Mouse (Mus musculus) hematopoietic stem cell, adult 5-6 weeks (primary cell): ENCODE measurements around the gene Mt2. TPM values are rescaled to one million over a fixed set of nuclear protein-coding genes. Genes with fewer than 3 reads are reported as not detected.

Experiments
- total RNA-seq: library from RNA; stranded (forward); fragments of 172-1452, 232-1000 nt; gene quantifications from 2 replicates; pipeline ENCODE4 v1.2.3, GENCODE M21; 2017

The Mt2 gene
- total RNA-seq, 1 experiment from 2014 or later = 52.7 TPM

Other genes starting within 250 kb of the Mt2 start
- gene Amfr, start 159.8 kb upstream of the Mt2 start, total RNA-seq = 106 and 135 TPM in 2 replicates
- 89.6 and 94.2 TPM in 2 replicates for gene Nudt21, start 135.6 kb upstream of the Mt2 start, total RNA-seq
- gene Ogfod1, start 135.5 kb upstream of the Mt2 start, total RNA-seq = 15.1 and 15.6 TPM in 2 replicates
- 6.6 and 12.6 TPM in 2 replicates for gene Bbs2, start 73.7 kb upstream of the Mt2 start, total RNA-seq
- gene Mt4, start 35.5 kb upstream of the Mt2 start, total RNA-seq = not detected in 2 replicates
- gene Mt3, start 20.1 kb upstream of the Mt2 start, total RNA-seq = not detected in 2 replicates
- gene Mt1, start 6.4 kb downstream of the Mt2 start, total RNA-seq = 19.3 and 81.7 TPM in 2 replicates
- gene Nup93, start 41.9 kb downstream of the Mt2 start, total RNA-seq = 29.3 and 31.3 TPM in 2 replicates
- gene Slc12a3, start 156.5 kb downstream of the Mt2 start, total RNA-seq = not detected in 2 replicates
- 74.5 and 93.6 TPM in 2 replicates for gene Herpud1, start 213.8 kb downstream of the Mt2 start, total RNA-seq